Mouse (Mus musculus) MEL (cell line): ENCODE data around the gene Brinp1. TPM values are rescaled to one million over a fixed set of nuclear protein-coding genes. Genes with fewer than 3 reads are reported as not detected.

Source experiments
- DNase-seq: peaks from one replicate; pipeline ENCODE4 v3.0.0; 2011; ENCODE audit warnings: low read depth, low spot score
- H3K27ac ChIP-seq: 2 replicates; pipeline ENCODE4 v1.5.1; 2012; ENCODE audit warnings: low read depth, mild to moderate bottlenecking, control low read depth, low read length, moderate library complexity; ENCODE audit not compliant: control insufficient read depth
- H3K27me3 ChIP-seq, 2 experiments: fragments of 150-350 bp in 1 of 2; sonication (generic) in 1 of 2; 2 replicates each; pipeline ENCODE4 v1.6.1; 2012; ENCODE audit warnings: low read length in 2 of 2, mild to moderate bottlenecking in 2 of 2, improper control_type of control experiment in 1 of 2, moderate library complexity in 1 of 2; ENCODE audit not compliant: insufficient read depth in 2 of 2, control insufficient read depth in 1 of 2
- H3K36me3 ChIP-seq, 2 experiments: 2 replicates each; pipeline ENCODE4 v1.6.1; 2012 to 2014; ENCODE audit warnings: low read length in 2 of 2, improper control_type of control experiment in 1 of 2, inconsistent platforms in 1 of 2, mild to moderate bottlenecking in 1 of 2; ENCODE audit not compliant: insufficient read depth in 2 of 2, control insufficient read depth in 1 of 2
- H3K4me1 ChIP-seq, 2 experiments: fragments of 150-350 bp in 1 of 2; sonication (generic) in 1 of 2; 2 replicates each; pipeline ENCODE4 v1.6.1; 2012; ENCODE audit warnings: low read length in 2 of 2, improper control_type of control experiment in 1 of 2, mild to moderate bottlenecking in 1 of 2; ENCODE audit not compliant: insufficient read depth in 2 of 2, control insufficient read depth in 1 of 2
- H3K4me3 ChIP-seq, 2 experiments: fragments of 150-350 bp in 1 of 2; sonication (generic) in 1 of 2; 2 replicates each; pipeline ENCODE4 v1.5.1; 2012; ENCODE audit warnings: low read depth in 2 of 2, low read length in 2 of 2, mild to moderate bottlenecking in 2 of 2, moderate library complexity in 2 of 2, control low read depth in 1 of 2, improper control_type of control experiment in 1 of 2; ENCODE audit not compliant: control insufficient read depth in 1 of 2, insufficient read depth in 1 of 2
- H3K79me2 ChIP-seq: 2 replicates; pipeline ENCODE4 v1.6.1; 2012; ENCODE audit warnings: mild to moderate bottlenecking, low read length, moderate library complexity; ENCODE audit not compliant: control insufficient read depth, poor library complexity, insufficient read depth
- H3K9ac ChIP-seq: 2 replicates; pipeline ENCODE4 v1.6.1; 2012; ENCODE audit warnings: low read depth, mild to moderate bottlenecking, control low read depth, low read length, moderate library complexity; ENCODE audit not compliant: control insufficient read depth, poor library complexity, severe bottlenecking
- H3K9me3 ChIP-seq: fragments of 150-350 bp; sonication (generic); replicated peaks from 2 replicates; pipeline ENCODE4 v1.6.1; 2012; ENCODE audit warnings: mild to moderate bottlenecking, low read length, improper control_type of control experiment, moderate library complexity; ENCODE audit not compliant: insufficient read depth
- CHD1 ChIP-seq: IDR thresholded peaks from 2 replicates; pipeline ENCODE4 v1.6.1; 2012; ENCODE audit warnings: low read depth, mild to moderate bottlenecking, inconsistent platforms, low read length, improper control_type of control experiment
- CHD2 ChIP-seq: IDR thresholded peaks from 2 replicates; pipeline ENCODE4 v1.6.1; 2011; ENCODE audit warnings: low read length, improper control_type of control experiment
- CTCF ChIP-seq, 3 experiments: IDR thresholded peaks in 2 of 3; conservative IDR thresholded peaks in 1 of 3; 2 replicates each; pipeline ENCODE4 v1.5.1; 2011 to 2012; ENCODE audit warnings: low read length in 3 of 3, low read depth in 2 of 3, mild to moderate bottlenecking in 2 of 3, improper control_type of control experiment in 1 of 3, inconsistent platforms in 1 of 3, mixed read lengths in 1 of 3, moderate library complexity in 1 of 3; ENCODE audit not compliant: control insufficient read depth in 1 of 3, insufficient read depth in 1 of 3, poor library complexity in 1 of 3, severe bottlenecking in 1 of 3
- ETS1 ChIP-seq: IDR thresholded peaks from 2 replicates; pipeline ENCODE4 v1.6.1; 2012; ENCODE audit warnings: low read depth, mild to moderate bottlenecking, inconsistent platforms, low read length, improper control_type of control experiment, moderate library complexity
- GATA1 ChIP-seq: IDR thresholded peaks from 2 replicates; pipeline ENCODE4 v1.6.1; 2011; ENCODE audit warnings: low read depth, low read length, improper control_type of control experiment
- HCFC1 ChIP-seq: IDR thresholded peaks from 2 replicates; pipeline ENCODE4 v1.6.1; 2012; ENCODE audit warnings: low read depth, mild to moderate bottlenecking, inconsistent platforms, low read length, improper control_type of control experiment, moderate library complexity
- MEF2A ChIP-seq: IDR thresholded peaks from 2 replicates; pipeline ENCODE4 v1.6.1; 2014; ENCODE audit warnings: low read depth, mild to moderate bottlenecking, inconsistent platforms, low read length, improper control_type of control experiment; ENCODE audit not compliant: poor library complexity, insufficient replicate concordance, severe bottlenecking; ENCODE audit errors: extremely low read depth
- POLR2AphosphoS2 ChIP-seq: IDR thresholded peaks from 2 replicates; pipeline ENCODE4 v1.6.1; 2011; ENCODE audit warnings: low read length, improper control_type of control experiment
- RAD21 ChIP-seq: IDR thresholded peaks from 2 replicates; pipeline ENCODE4 v1.6.1; 2011; ENCODE audit warnings: mild to moderate bottlenecking, low read depth, low read length, improper control_type of control experiment
- RCOR1 ChIP-seq: IDR thresholded peaks from 2 replicates; pipeline ENCODE4 v1.6.1; 2012; ENCODE audit warnings: low read depth, mild to moderate bottlenecking, inconsistent platforms, low read length, improper control_type of control experiment
- TBP ChIP-seq: IDR thresholded peaks from 2 replicates; pipeline ENCODE4 v1.8.0; 2011; ENCODE audit warnings: low read depth, low read length, improper control_type of control experiment
- UBTF ChIP-seq: IDR thresholded peaks from 2 replicates; pipeline ENCODE4 v1.6.1; 2012; ENCODE audit warnings: low read depth, mild to moderate bottlenecking, inconsistent platforms, low read length, improper control_type of control experiment, moderate library complexity, borderline replicate concordance; ENCODE audit not compliant: insufficient read depth
- USF1 ChIP-seq: IDR thresholded peaks from 2 replicates; pipeline ENCODE4 v1.6.1; 2014; ENCODE audit warnings: low read depth, mild to moderate bottlenecking, inconsistent platforms, low read length, improper control_type of control experiment, moderate library complexity
- polyA plus RNA-seq, 2 experiments: library from polyadenylated mRNA; stranded (reverse) in 1 of 2; unstranded in 1 of 2; fragments of >175 nt in 1 of 2; fragments of >200 nt in 1 of 2; gene quantifications; 2 replicates each; pipeline versions ENCODE4 v1.2.1 to v1.2.4; 2012; ENCODE audit warnings: low replicate concordance in 2 of 2, low read depth in 1 of 2; ENCODE audit not compliant: insufficient read length in 2 of 2, insufficient read depth in 1 of 2, missing spikeins in 1 of 2
- total RNA-seq: library from RNA; depleted of rRNA; stranded (reverse); fragments of 300-350 nt; gene quantifications from 2 replicates; pipeline ENCODE4 v1.2.3, GENCODE M21; 2012

Brinp1 gene
- total and polyA plus RNA-seq, 3 experiments: not detected

GRCm38 (mm10) chr4:68922504-68922903 is 31.7 kb downstream of the Brinp1 start:
- H3K9ac ChIP-seq: no peak overlapping the region
- H3K9me3 ChIP-seq: no peaks in the 10 kb centered on the region
- H3K4me3 ChIP-seq: no peak overlapping the region
- no peaks in the 10 kb centered on the region for H3K36me3 ChIP-seq
- H3K79me2 ChIP-seq: no peaks in the 10 kb centered on the region
- no peak for DNase-seq
- no peaks in the 10 kb centered on the region for H3K27me3 ChIP-seq
- no peaks in the 10 kb centered on the region for H3K4me1 ChIP-seq
- no peak overlapping the region for H3K27ac ChIP-seq
- no peak for TF ChIP-seq ETS1
- TF ChIP-seq POLR2AphosphoS2: no peak
- TF ChIP-seq, all 39 proteins: peak for 0

- Histone ChIP-seq H3K9ac (no peak overlapping the region), H3K27ac (no peak overlapping the region), H3K79me2 (no peaks in the 10 kb centered on the region), H3K36me3 (no peaks in the 10 kb centered on the region), H3K9me3 (no peaks in the 10 kb centered on the region), H3K4me1 (no peaks in the 10 kb centered on the region), H3K4me3 (no peak overlapping the region), H3K27me3 (no peaks in the 10 kb centered on the region)
- TF ChIP-seq MEF2A (no peak), HCFC1 (no peak)
- DNase-seq: no peak
Observed at GRCm38 (mm10) chr4:68920127-68920526, 34.1 kb downstream of the Brinp1 start.

GRCm38 (mm10) chr4:68910942-68911341 is 43.3 kb downstream of the Brinp1 start:
- Histone ChIP-seq H3K9me3 (no peaks in the 10 kb centered on the region), H3K9ac (no peak overlapping the region), H3K27ac (no peak overlapping the region), H3K36me3 (no peaks in the 10 kb centered on the region), H3K27me3 (no peaks in the 10 kb centered on the region), H3K4me3 (no peak overlapping the region), H3K4me1 (no peaks in the 10 kb centered on the region), H3K79me2 (no peaks in the 10 kb centered on the region)
- no peak for DNase-seq
- TF ChIP-seq USF1 (no peak), RCOR1 (no peak), GATA1 (no peak)

GRCm38 (mm10) chr4:68906417-68907210 is 47.6 kb downstream of the Brinp1 start:
- H3K4me3 ChIP-seq: no peak overlapping the region
- H3K27ac ChIP-seq: no peak overlapping the region
- no peaks in the 10 kb centered on the region for H3K36me3 ChIP-seq
- H3K4me1 ChIP-seq: no peaks in the 10 kb centered on the region
- H3K9ac ChIP-seq: no peak overlapping the region
- H3K79me2 ChIP-seq: no peaks in the 10 kb centered on the region
- no peaks in the 10 kb centered on the region for H3K9me3 ChIP-seq
- TF ChIP-seq CTCF (IDR thresholded peaks at IDR 0.05 in 2 of 3, conservative IDR thresholded peaks at IDR 0.05 in 1 of 3; ENCODE audit: control insufficient read depth in 1 of 3, insufficient read depth in 1 of 3, low read depth in 2 of 3, low read length in 3 of 3, poor library complexity in 1 of 3, severe bottlenecking in 1 of 3): no peak
- no peak for TF ChIP-seq POLR2AphosphoS2
- no peak for TF ChIP-seq RAD21
- no peak for TF ChIP-seq CHD2
- TF ChIP-seq CHD1: no peak
- no peak for TF ChIP-seq TBP
- no peak for TF ChIP-seq UBTF
- DNase-seq: no peak
- no peaks in the 10 kb centered on the region for H3K27me3 ChIP-seq
